Comparison of ENCODE assay signal across 9 mouse cellular contexts in the genomic region with DNA sequence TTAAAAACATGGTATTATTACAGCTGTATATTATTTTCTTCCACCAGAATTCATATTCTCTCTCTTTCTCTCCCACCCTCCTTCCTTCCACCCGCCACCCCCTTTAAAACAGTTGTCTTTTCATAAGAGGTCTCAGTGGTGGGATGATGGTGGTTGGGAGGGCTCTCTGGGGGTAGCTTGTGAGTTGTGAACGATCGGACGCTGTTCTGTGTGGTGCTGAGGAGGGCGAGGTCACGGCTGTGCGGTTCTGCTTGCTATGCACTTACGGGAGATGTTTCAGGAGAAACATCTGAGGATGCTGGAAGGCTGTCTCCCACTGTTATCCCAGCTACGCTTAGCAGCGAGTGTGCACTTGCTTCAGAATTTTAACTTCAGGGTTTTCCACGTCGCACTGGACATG.
A peak's percentile ranks its signal among the peaks of the same experiment; 100 is the strongest.
DNase-seq lines count a peak whose midpoint lies in the region; ATAC-seq and TF ChIP-seq lines count a peak whose summit lies in the region.
"Had no signal": no experiment of that assay in that cellular context is flagged by ENCODE, and none has a peak within 500 bp of the region (broad histone marks: within the 10 kb centered on the region; RNA-seq: fewer than 3 reads in every experiment).

No protein-coding gene starts in this region.

- no peaks in the 10 kb centered on the region for H3K9me3 ChIP-seq in heart, embryonic 12.5 days (replicated peaks)
- no peaks in the 10 kb centered on the region for H3K9me3 ChIP-seq in CH12.LX (replicated peaks; ENCODE audit: low read length)
- H3K9me3 ChIP-seq in forebrain, embryonic 12.5 days = no peaks in the 10 kb centered on the region

- H3K4me1 ChIP-seq in heart, embryonic 12.5 days (replicated peaks) = peaks cover 46% of the 10 kb centered on the region
- peaks cover 10 to 28% of the 10 kb centered on the region in 2 experiments; a peak in 3 of 4 replicates for H3K4me1 ChIP-seq in CH12.LX (ENCODE audit: control insufficient read depth in 1 of 2, insufficient read depth in 2 of 2)
- peaks cover 45% of the 10 kb centered on the region for H3K4me1 ChIP-seq in forebrain, embryonic 12.5 days

- no peak for TF ChIP-seq POLR2A in CH12.LX (IDR thresholded peaks at IDR 0.05; ENCODE audit: low read depth, low read length)

- ATAC-seq in heart, embryonic 12.5 days (ENCODE audit: insufficient number of reproducible peaks, low FRiP score) = no peak
- ATAC-seq in forebrain, embryonic 12.5 days (ENCODE audit: low FRiP score) = no peak
- ATAC-seq in monocyte, adult 5-6 weeks (replicated peaks; ENCODE audit: insufficient number of reproducible peaks, low FRiP score, low TSS enrichment, poor library complexity, severe bottlenecking) = no peak

- in situ Hi-C loops in CH12.LX (cut with MboI; ENCODE audit: low pct_ligation_motif_present, low pct_unique_long_range_greater_than_20kb, low sequenced_read_pairs) = no loop called here

- no peak for DNase-seq in heart, adult 9 months (ENCODE audit: low spot score in 2 of 2)
- no peak for DNase-seq in CH12.LX (ENCODE audit: extremely low read depth)
- no peak for DNase-seq in layer of hippocampus, postnatal 14 days (ENCODE audit: low spot score in 2 of 2)
- DNase-seq in adrenal gland, adult (ENCODE audit: inconsistent age in 2 of 2, low spot score in 1 of 2) = no peak
- DNase-seq: kidney, adult 8-10 months had no signal

- TF ChIP-seq CTCF in CH12.LX (conservative IDR thresholded peaks at IDR 0.05 in 1 of 2, IDR thresholded peaks at IDR 0.05 in 1 of 2; ENCODE audit: low read depth in 2 of 2, low read length in 2 of 2) = no peak

- H3K27me3 ChIP-seq in heart, embryonic 12.5 days (replicated peaks) = no peaks in the 10 kb centered on the region
- H3K27me3 ChIP-seq in CH12.LX (replicated peaks) = no peaks in the 10 kb centered on the region
- no peaks in the 10 kb centered on the region for H3K27me3 ChIP-seq in forebrain, embryonic 12.5 days

- TF ChIP-seq RAD21 in CH12.LX (IDR thresholded peaks at IDR 0.05; ENCODE audit: low read depth, low read length) = no peak

- H3K4me3 ChIP-seq in heart, embryonic 12.5 days = peak overlapping the region; percentile 55
- H3K4me3 ChIP-seq in CH12.LX (replicated peaks in 1 of 3; ENCODE audit: low read depth in 2 of 3, low read length in 2 of 3, poor library complexity in 1 of 3) (peak overlapping the region in 2 of 3 experiments; percentile 30 to 55), macrophage (ENCODE audit: inconsistent target) (peak overlapping the region; percentile 65)
- peak overlapping the region; percentile 31 for H3K4me3 ChIP-seq in forebrain, embryonic 12.5 days (replicated peaks)

- H3K9ac ChIP-seq in heart, embryonic 12.5 days = peak overlapping the region; percentile 81
- no peak overlapping the region; the same call in 1 of the 2 replicates for H3K9ac ChIP-seq in CH12.LX (ENCODE audit: insufficient read depth, low read depth)
- H3K9ac ChIP-seq in forebrain, embryonic 12.5 days = peak overlapping the region; percentile 44

- dilution Hi-C loops in CH12.LX (cut with MboI; ENCODE audit: extremely low pct_ligation_motif_present, extremely low pct_unique_long_range_greater_than_20kb, low sequenced_read_pairs) = no loop called here

- H3K79me2 ChIP-seq in CH12.LX (replicated peaks; ENCODE audit: control insufficient read depth, extremely low read depth, insufficient read depth, poor library complexity, severe bottlenecking) (0 out of 2 replicates have a peak, but pooled peaks cover 3% of the 10 kb centered on the region), macrophage (ENCODE audit: inconsistent target) (peaks cover 60% of the 10 kb centered on the region)

- no peak for TF ChIP-seq EP300 in CH12.LX (IDR thresholded peaks at IDR 0.05; ENCODE audit: low read length)

- H3K27ac ChIP-seq in heart, embryonic 12.5 days (ENCODE audit: poor library complexity, severe bottlenecking) = peak overlapping the region; percentile 96
- H3K27ac ChIP-seq in CH12.LX (ENCODE audit: insufficient read depth, low read depth) = no peak overlapping the region
- peak overlapping the region; percentile 93 for H3K27ac ChIP-seq in forebrain, embryonic 12.5 days
- peak overlapping the region; percentile 95; the same call in 1 of the 2 replicates for H3K27ac ChIP-seq in macrophage

- WGBS in heart, embryonic 12.5 days = 47% methylated on average over 12 of the region's 12 CpGs
- WGBS in forebrain, embryonic 12.5 days = 28% methylated on average over 12 of the region's 12 CpGs
- WGBS in macrophage (ENCODE audit: missing documents) = 93% methylated on average over 12 of the region's 12 CpGs

- peaks cover 7% of the 10 kb centered on the region for H3K36me3 ChIP-seq in heart, embryonic 12.5 days
- no peaks in the 10 kb centered on the region for H3K36me3 ChIP-seq in CH12.LX (replicated peaks in 1 of 2; ENCODE audit: control insufficient read depth in 1 of 2, insufficient read depth in 1 of 2, low read length in 1 of 2)
- H3K36me3 ChIP-seq in forebrain, embryonic 12.5 days (replicated peaks) = no peaks in the 10 kb centered on the region
- H3K36me3 ChIP-seq in macrophage (ENCODE audit: inconsistent target) = peaks cover 13% of the 10 kb centered on the region; the same call in 1 of the 2 replicates

- peak overlapping the region; percentile 73 for H3K4me2 ChIP-seq in heart, embryonic 12.5 days
- H3K4me2 ChIP-seq in CH12.LX (ENCODE audit: insufficient read depth, low read depth, poor library complexity, severe bottlenecking) = no peak overlapping the region; the same call in 1 of the 2 replicates
- peak overlapping the region; percentile 52 for H3K4me2 ChIP-seq in forebrain, embryonic 12.5 days

TF ChIP-seq in CH12.LX, 34 proteins besides CTCF, POLR2A, EP300 and RAD21:
- no peak for TF ChIP-seq GABPA (IDR thresholded peaks at IDR 0.05; ENCODE audit: insufficient replicate concordance, low read depth, low read length)
- no peak for TF ChIP-seq ZNF384 (IDR thresholded peaks at IDR 0.05; ENCODE audit: low read depth, low read length)
- no peak for TF ChIP-seq KAT2A (IDR thresholded peaks at IDR 0.05; ENCODE audit: insufficient replicate concordance, low read length)
- no peak for TF ChIP-seq HCFC1 (IDR thresholded peaks at IDR 0.05; ENCODE audit: low read depth, low read length)
- no peak for TF ChIP-seq NRF1 (IDR thresholded peaks at IDR 0.05; ENCODE audit: low read depth, low read length)
- TF ChIP-seq NELFE (IDR thresholded peaks at IDR 0.05; ENCODE audit: low read depth, low read length) = no peak
- TF ChIP-seq TCF12 (IDR thresholded peaks at IDR 0.05; ENCODE audit: low read depth, low read length) = no peak
- TF ChIP-seq USF1 (IDR thresholded peaks at IDR 0.05; ENCODE audit: low read depth, low read length) = no peak
- TF ChIP-seq ZMIZ1 (IDR thresholded peaks at IDR 0.05; ENCODE audit: low read depth, low read length) = no peak
- TF ChIP-seq E2F4 (IDR thresholded peaks at IDR 0.05; ENCODE audit: insufficient replicate concordance, low read depth, low read length) = no peak
- TF ChIP-seq SMC3 (IDR thresholded peaks at IDR 0.05; ENCODE audit: low read depth, low read length) = no peak
